ENCODE assay signal across 10 mouse cellular contexts in genomic region chr13:48544391-48544790, GRCm38 (mm10). TPM values are rescaled to one million over a fixed set of nuclear protein-coding genes. Genes with fewer than 3 reads are reported as not detected.
DNase-seq lines count a peak whose midpoint lies in the region; ATAC-seq and TF ChIP-seq lines count a peak whose summit lies in the region.
"Had no signal": no experiment of that assay in that cellular context is flagged by ENCODE, and none has a peak within 500 bp of the region (broad histone marks: within the 10 kb centered on the region; RNA-seq: fewer than 3 reads in every experiment).

No protein-coding gene starts in this region.

- H3K4me1 ChIP-seq in kidney, postnatal 0 days (replicated peaks; ENCODE audit: insufficient read depth, low read length), result peaks cover 16% of the 10 kb centered on the region
- H3K4me1 ChIP-seq in embryonic facial prominence, embryonic 14.5 days (ENCODE audit: control insufficient read depth, insufficient read depth, low read length), result peaks cover 34% of the 10 kb centered on the region
- H3K4me1 ChIP-seq in intestine, postnatal 0 days (replicated peaks; ENCODE audit: control insufficient read depth, insufficient read depth, low read length), result peaks cover 14% of the 10 kb centered on the region; the same call in 1 of the 2 replicates
- peaks cover 21% of the 10 kb centered on the region for H3K4me1 ChIP-seq in neural tube, embryonic 12.5 days

- no peak for DNase-seq in kidney, postnatal 0 days (ENCODE audit: low spot score)
- DNase-seq in kidney, adult 8-10 months, result no peak
- DNase-seq in embryonic facial prominence, embryonic 14.5 days (ENCODE audit: low spot score), result no peak
- no peak for DNase-seq in adrenal gland, postnatal 4 days (ENCODE audit: low spot score in 2 of 2)
- DNase-seq in spleen, adult 18-20 months, result no peak
- no peak for DNase-seq in kidney, postnatal 10 days
- DNase-seq: cerebellum, postnatal 36 days had no signal

- no peaks in the 10 kb centered on the region for H3K9me3 ChIP-seq in kidney, postnatal 0 days (replicated peaks; ENCODE audit: low read length)
- H3K9me3 ChIP-seq in embryonic facial prominence, embryonic 14.5 days (ENCODE audit: control insufficient read depth, low read length), result no peaks in the 10 kb centered on the region
- no peaks in the 10 kb centered on the region for H3K9me3 ChIP-seq in intestine, postnatal 0 days (ENCODE audit: control insufficient read depth)
- no peaks in the 10 kb centered on the region for H3K9me3 ChIP-seq in neural tube, embryonic 12.5 days

- no peak overlapping the region for H3K9ac ChIP-seq in kidney, postnatal 0 days (ENCODE audit: low read depth, low read length)
- no peak overlapping the region for H3K9ac ChIP-seq in embryonic facial prominence, embryonic 14.5 days (ENCODE audit: low read depth, low read length)
- H3K9ac ChIP-seq in intestine, postnatal 0 days (ENCODE audit: low read depth, low read length), result no peak overlapping the region
- H3K9ac ChIP-seq in neural tube, embryonic 12.5 days, result no peak overlapping the region

- no peak for TF ChIP-seq CTCF in kidney, postnatal 0 days (IDR thresholded peaks at IDR 0.05; ENCODE audit: low read depth)
- no peak for TF ChIP-seq CTCF in intestine, postnatal 0 days (IDR thresholded peaks at IDR 0.05; ENCODE audit: low read depth)

- no peaks in the 10 kb centered on the region for H3K27me3 ChIP-seq in kidney, postnatal 0 days (ENCODE audit: insufficient read depth, low read length)
- no peaks in the 10 kb centered on the region for H3K27me3 ChIP-seq in embryonic facial prominence, embryonic 14.5 days (replicated peaks; ENCODE audit: control insufficient read depth, insufficient read depth, low read length)
- H3K27me3 ChIP-seq in intestine, postnatal 0 days (replicated peaks; ENCODE audit: control insufficient read depth, insufficient read depth, low read length), result no peaks in the 10 kb centered on the region
- H3K27me3 ChIP-seq in neural tube, embryonic 12.5 days (replicated peaks), result no peaks in the 10 kb centered on the region

- peak overlapping the region; percentile 97 for H3K4me3 ChIP-seq in kidney, postnatal 0 days (replicated peaks; ENCODE audit: low read depth, low read length)
- H3K4me3 ChIP-seq in embryonic facial prominence, embryonic 14.5 days (ENCODE audit: low read depth, low read length), result peak overlapping the region; percentile 94
- peak overlapping the region; percentile 95 for H3K4me3 ChIP-seq in intestine, postnatal 0 days (ENCODE audit: low read depth, low read length)
- no peak overlapping the region for H3K4me3 ChIP-seq in neural tube, embryonic 12.5 days

- H3K4me2 ChIP-seq in kidney, postnatal 0 days (ENCODE audit: low read length), result peak overlapping the region; percentile 59
- H3K4me2 ChIP-seq in embryonic facial prominence, embryonic 14.5 days (ENCODE audit: low read depth, low read length), result peak overlapping the region; percentile 65
- peak overlapping the region; percentile 61 for H3K4me2 ChIP-seq in intestine, postnatal 0 days (replicated peaks; ENCODE audit: low read depth)
- H3K4me2 ChIP-seq in neural tube, embryonic 12.5 days (replicated peaks), result peak overlapping the region; percentile 67

- H3K27ac ChIP-seq in kidney, postnatal 0 days, result no peak overlapping the region
- no peak overlapping the region for H3K27ac ChIP-seq in embryonic facial prominence, embryonic 14.5 days (replicated peaks; ENCODE audit: low read depth, low read length)
- no peak overlapping the region for H3K27ac ChIP-seq in intestine, postnatal 0 days (ENCODE audit: low read depth, low read length)
- no peak overlapping the region for H3K27ac ChIP-seq in neural tube, embryonic 12.5 days

- H3K36me3 ChIP-seq in kidney, postnatal 0 days (ENCODE audit: insufficient read depth, low read length), result no peaks in the 10 kb centered on the region
- H3K36me3 ChIP-seq in embryonic facial prominence, embryonic 14.5 days (ENCODE audit: control insufficient read depth, insufficient read depth, low read length), result no peaks in the 10 kb centered on the region
- no peaks in the 10 kb centered on the region for H3K36me3 ChIP-seq in intestine, postnatal 0 days (ENCODE audit: control insufficient read depth, insufficient read depth)
- H3K36me3 ChIP-seq in neural tube, embryonic 12.5 days, result no peaks in the 10 kb centered on the region

- ATAC-seq in kidney, postnatal 0 days (replicated peaks; ENCODE audit: low FRiP score, low read depth), result no peak
- ATAC-seq in embryonic facial prominence, embryonic 14.5 days (ENCODE audit: low read depth), result no peak
- no peak for ATAC-seq in intestine, postnatal 0 days
- ATAC-seq in neural tube, embryonic 12.5 days (ENCODE audit: low FRiP score, low read depth), result no peak

RNA-seq across cellular contexts. Expression of gene A830005F24Rik, which starts 31.0 kb away (rescaled TPM):
- 0.64 and 1.1 TPM in 2 replicates for polyA plus RNA-seq in kidney, postnatal 0 days (2015; fragmentation: Nextera tagmentation; extraction: Ambion mirVana)
- polyA plus RNA-seq in embryonic facial prominence, embryonic 14.5 days (2014; fragmentation: Nextera tagmentation; extraction: Ambion mirVana), result 0.82 and 1.5 TPM in 2 replicates
- not detected in 2 replicates for polyA plus RNA-seq in intestine, postnatal 0 days (2015; fragmentation: Nextera tagmentation; extraction: Ambion mirVana)
- polyA plus RNA-seq in neural tube, embryonic 12.5 days (2016; fragmentation: Nextera tagmentation; extraction: Ambion mirVana), result 2.7 and 3.0 TPM in 2 replicates
- not detected for total RNA-seq in adrenal gland, postnatal 4 days (2021)
- polyA plus RNA-seq: small intestine, adult 2 months had no signal

RNA-seq across cellular contexts. Expression of gene Zfp169, which starts 31.1 kb away (rescaled TPM):
- 2.2 TPM in 2 replicates for polyA plus RNA-seq in kidney, postnatal 0 days (2015; fragmentation: Nextera tagmentation; extraction: Ambion mirVana)
- 5.0 and 6.3 TPM in 2 replicates for polyA plus RNA-seq in embryonic facial prominence, embryonic 14.5 days (2014; fragmentation: Nextera tagmentation; extraction: Ambion mirVana)
- 1.6 and 2.0 TPM in 2 replicates for polyA plus RNA-seq in intestine, postnatal 0 days (2015; fragmentation: Nextera tagmentation; extraction: Ambion mirVana)
- 4.7 and 5.0 TPM in 2 replicates for polyA plus RNA-seq in neural tube, embryonic 12.5 days (2016; fragmentation: Nextera tagmentation; extraction: Ambion mirVana)
- total RNA-seq in adrenal gland, postnatal 4 days (2021), result 10 to 100 TPM; 11.7 to 12.0 TPM
